Mouse (Mus musculus) megakaryocyte, embryonic 14.5 days (primary cell): ENCODE results near the gene Fmnl1.

Experiments
- FLI1 ChIP-seq: IDR thresholded peaks from 2 replicates; pipeline ENCODE4 v1.6.1; 2012; ENCODE audit warnings: low read length, inconsistent platforms, mixed read lengths
- GATA1 ChIP-seq: IDR thresholded peaks from 3 replicates; pipeline ENCODE4 v1.6.1; 2012; ENCODE audit warnings: mixed read lengths, low read length, inconsistent platforms, borderline replicate concordance

- no peak for TF ChIP-seq GATA1
- no peak for TF ChIP-seq FLI1
These were observed 30.2 kb upstream of the Fmnl1 start for GRCm38 (mm10) chr11:103140763-103141100.
